In genomic region chr9:115030581-115030980, GRCm38 (mm10) we compare ENCODE assay signal across 25 mouse cellular contexts. TPM values are rescaled to one million over a fixed set of nuclear protein-coding genes. Genes with fewer than 3 reads are reported as not detected.
DNase-seq lines count a peak whose midpoint lies in the region; ATAC-seq and TF ChIP-seq lines count a peak whose summit lies in the region.
"Had no signal": no experiment of that assay in that cellular context is flagged by ENCODE, and none has a peak within 500 bp of the region (broad histone marks: within the 10 kb centered on the region; RNA-seq: fewer than 3 reads in every experiment).

No protein-coding gene starts in this region.

- DNase-seq in midbrain, embryonic 10.5 days (ENCODE audit: low spot score): no peak
- DNase-seq in ES-CJ7 (ENCODE audit: low read depth, low spot score) (peak; percentile 89), R1 (ENCODE audit: low read depth, low spot score) (peak; percentile 98)
- no peak for DNase-seq in cerebellum, adult 2 months
- no peak for DNase-seq in lung, postnatal 4 days
- DNase-seq: adrenal gland, adult 8-10 months; adrenal gland, postnatal 14 days; adrenal gland, postnatal 36 days; cerebellum, adult 11-12 months; cerebellum, adult 8-10 months; cerebellum, adult 9-11 months; cerebellum, postnatal 14 days; cerebellum, postnatal 36 days had no signal

- ATAC-seq in midbrain, embryonic 13.5 days: no peak
- no peak for ATAC-seq in monocyte, adult 5-6 weeks (replicated peaks; ENCODE audit: insufficient number of reproducible peaks, low FRiP score, low TSS enrichment, poor library complexity, severe bottlenecking)
- ATAC-seq: activated CD4-positive, CD25-positive, alpha-beta regulatory T cell, adult 4 months; forebrain, embryonic 16.5 days; Patski had no signal

- H3K9ac ChIP-seq in midbrain, embryonic 13.5 days (replicated peaks): no peak overlapping the region
- H3K9ac ChIP-seq in ES-Bruce4 (ENCODE audit: low read depth, poor library complexity, severe bottlenecking): no peak overlapping the region
- H3K9ac ChIP-seq: embryonic facial prominence, embryonic 13.5 days; embryonic facial prominence, embryonic 15.5 days; forebrain, embryonic 12.5 days had no signal

- TF ChIP-seq EP300 in ES-Bruce4 (IDR thresholded peaks at IDR 0.05; ENCODE audit: insufficient read depth, low read depth, low read length): no peak

- peak overlapping the region; percentile 43 for H3K27ac ChIP-seq in midbrain, embryonic 10.5 days (replicated peaks)
- no peak overlapping the region for H3K27ac ChIP-seq in midbrain, embryonic 13.5 days
- H3K27ac ChIP-seq in ES-Bruce4 (ENCODE audit: insufficient read depth, low read length): peak overlapping the region; percentile 90
- no peak overlapping the region for H3K27ac ChIP-seq in cerebellum, adult 2 months (ENCODE audit: insufficient read depth, low read length)
- H3K27ac ChIP-seq: embryonic facial prominence, embryonic 13.5 days; embryonic facial prominence, embryonic 15.5 days; forebrain, embryonic 10.5 days; forebrain, embryonic 12.5 days had no signal

- H3K4me2 ChIP-seq in midbrain, embryonic 13.5 days (replicated peaks): no peak overlapping the region
- H3K4me2 ChIP-seq: embryonic facial prominence, embryonic 13.5 days; embryonic facial prominence, embryonic 15.5 days; forebrain, embryonic 12.5 days had no signal

- peaks cover 23% of the 10 kb centered on the region for H3K4me1 ChIP-seq in midbrain, embryonic 10.5 days
- peaks cover 12% of the 10 kb centered on the region for H3K4me1 ChIP-seq in midbrain, embryonic 13.5 days (replicated peaks)
- peaks cover 2% of the 10 kb centered on the region for H3K4me1 ChIP-seq in ES-Bruce4 (ENCODE audit: control insufficient read depth, insufficient read depth, low read length)
- no peaks in the 10 kb centered on the region for H3K4me1 ChIP-seq in cerebellum, adult 2 months (ENCODE audit: control insufficient read depth, insufficient read depth, low read length)
- H3K4me1 ChIP-seq: embryonic facial prominence, embryonic 15.5 days had no signal

- no peaks in the 10 kb centered on the region for H3K9me3 ChIP-seq in midbrain, embryonic 10.5 days (replicated peaks)
- no peaks in the 10 kb centered on the region for H3K9me3 ChIP-seq in midbrain, embryonic 13.5 days
- no peaks in the 10 kb centered on the region for H3K9me3 ChIP-seq in ES-Bruce4 (replicated peaks; ENCODE audit: control insufficient read depth, insufficient read depth, low read length, poor library complexity, severe bottlenecking)
- H3K9me3 ChIP-seq: embryonic facial prominence, embryonic 13.5 days; embryonic facial prominence, embryonic 15.5 days; forebrain, embryonic 10.5 days; forebrain, embryonic 12.5 days had no signal

- H3K36me3 ChIP-seq in midbrain, embryonic 10.5 days: no peaks in the 10 kb centered on the region
- no peaks in the 10 kb centered on the region for H3K36me3 ChIP-seq in midbrain, embryonic 13.5 days
- no peaks in the 10 kb centered on the region for H3K36me3 ChIP-seq in ES-Bruce4 (ENCODE audit: control insufficient read depth, insufficient read depth, low read length, poor library complexity, severe bottlenecking)
- H3K36me3 ChIP-seq: embryonic facial prominence, embryonic 13.5 days; embryonic facial prominence, embryonic 15.5 days; forebrain, embryonic 10.5 days; forebrain, embryonic 12.5 days; G1E had no signal

- TF ChIP-seq POLR2A in ES-Bruce4 (IDR thresholded peaks at IDR 0.05; ENCODE audit: insufficient read depth, low read length): no peak
- TF ChIP-seq POLR2A in cerebellum, adult 2 months (IDR thresholded peaks at IDR 0.05; ENCODE audit: borderline replicate concordance, insufficient read depth, low read length): no peak

- no peak overlapping the region for H3K4me3 ChIP-seq in midbrain, embryonic 10.5 days
- H3K4me3 ChIP-seq in midbrain, embryonic 13.5 days (replicated peaks): no peak overlapping the region
- H3K4me3 ChIP-seq in ES-Bruce4 (ENCODE audit: low read depth, low read length): no peak overlapping the region
- no peak overlapping the region for H3K4me3 ChIP-seq in cerebellum, adult 2 months (replicated peaks; ENCODE audit: insufficient read depth, low read depth, low read length)
- H3K4me3 ChIP-seq: embryonic facial prominence, embryonic 13.5 days; embryonic facial prominence, embryonic 15.5 days; erythroblast, embryonic 14.5 days; forebrain, embryonic 10.5 days; forebrain, embryonic 12.5 days had no signal

- H3K27me3 ChIP-seq in midbrain, embryonic 10.5 days (ENCODE audit: low read depth, poor library complexity, severe bottlenecking): peaks cover 3% of the 10 kb centered on the region; the same call in 1 of the 2 replicates
- peaks cover 12% of the 10 kb centered on the region; the same call in 1 of the 2 replicates for H3K27me3 ChIP-seq in midbrain, embryonic 13.5 days
- H3K27me3 ChIP-seq in ES-Bruce4 (ENCODE audit: control insufficient read depth, insufficient read depth, low read length, poor library complexity, severe bottlenecking): no peaks in the 10 kb centered on the region
- no peaks in the 10 kb centered on the region for H3K27me3 ChIP-seq in cerebellum, adult 2 months (ENCODE audit: control insufficient read depth, insufficient read depth, low read length)
- H3K27me3 ChIP-seq: embryonic facial prominence, embryonic 13.5 days; embryonic facial prominence, embryonic 15.5 days; Patski had no signal

- WGBS in midbrain, embryonic 10.5 days: 28% methylated on average over 4 of the region's 4 CpGs
- 16% methylated on average over 4 of the region's 4 CpGs for WGBS in midbrain, embryonic 13.5 days
- WGBS in cerebellum, adult 2 months: 87% methylated on average over 4 of the region's 4 CpGs

- TF ChIP-seq CTCF in ES-Bruce4 (IDR thresholded peaks at IDR 0.05; ENCODE audit: low read depth, low read length): no peak
- TF ChIP-seq CTCF in cerebellum, adult 2 months (IDR thresholded peaks at IDR 0.05; ENCODE audit: borderline replicate concordance, insufficient read depth, low read depth, low read length): no peak

RNA-seq across cellular contexts. Expression of gene Rps27rt, which starts 48.0 kb away (rescaled TPM):
- 227 and 286 TPM in 2 replicates for polyA plus RNA-seq in midbrain, embryonic 10.5 days (2016; fragmentation: Nextera tagmentation; extraction: Ambion mirVana)
- 257 and 322 TPM in 2 replicates for polyA plus RNA-seq in midbrain, embryonic 13.5 days (2015; fragmentation: Nextera tagmentation; extraction: Ambion mirVana)
- 3,274 and 3,343 TPM in 2 replicates for polyA plus RNA-seq in ES-Bruce4 (2011; ENCODE audit: insufficient read depth, insufficient read length, low read depth, missing spikeins)
- 22.3 and 36.4 TPM in 2 replicates for polyA plus RNA-seq in cerebellum, adult 2 months (2012; rRNA removed)
- total RNA-seq in monocyte, adult 5-6 weeks (2017): 146 to 287 TPM (median 257 TPM) in 3 replicates
- polyA plus RNA-seq: erythroblast, embryonic 14.5 days had no signal

RNA-seq across cellular contexts. Expression of gene Osbpl10, which starts 52.2 kb away (rescaled TPM):
- polyA plus RNA-seq in midbrain, embryonic 10.5 days (2016; fragmentation: Nextera tagmentation; extraction: Ambion mirVana): 0.97 and 1.5 TPM in 2 replicates
- polyA plus RNA-seq in midbrain, embryonic 13.5 days (2015; fragmentation: Nextera tagmentation; extraction: Ambion mirVana): 1.6 and 1.9 TPM in 2 replicates
- 6.0 and 8.3 TPM in 2 replicates for polyA plus RNA-seq in ES-Bruce4 (2011; ENCODE audit: insufficient read depth, insufficient read length, low read depth, missing spikeins)
- polyA plus RNA-seq in cerebellum, adult 2 months (2012; rRNA removed): 11.0 and 11.8 TPM in 2 replicates
- total RNA-seq in monocyte, adult 5-6 weeks (2017): not detected in 3 replicates
- polyA plus RNA-seq: activated CD4-positive, CD25-positive, alpha-beta regulatory T cell, adult 4 months; erythroblast, embryonic 14.5 days; G1E had no signal

Comparison
In these comparisons a context has a peak if more than half of its experiments do, and no peak if none do; other contexts are left out.
1. H3K27ac ChIP-seq: peak in midbrain, embryonic 10.5 days (single experiment) and ES-Bruce4 (single experiment); none in midbrain, embryonic 13.5 days (single experiment) and cerebellum, adult 2 months (single experiment).
2. DNase-seq: peak in ES-CJ7 (single experiment) and R1 (single experiment); none in midbrain, embryonic 10.5 days (single experiment), cerebellum, adult 2 months (0 of 2) and lung, postnatal 4 days (0 of 2).
3. RNA of gene Rps27rt, which starts 48.0 kb away (polyA plus RNA-seq): 3,274 to 3,343 TPM in ES-Bruce4; 227 to 286 TPM in midbrain, embryonic 10.5 days, 257 to 322 TPM in midbrain, embryonic 13.5 days and 22.3 to 36.4 TPM in cerebellum, adult 2 months; every median in the first group is over 10 times any median in the second.